Comparison of ENCODE assay signal across 10 mouse cellular contexts in genomic region chr2:105612706-105613105, GRCm38 (mm10). TPM values are rescaled to one million over a fixed set of nuclear protein-coding genes. Genes with fewer than 3 reads are reported as not detected.
DNase-seq lines count a peak whose midpoint lies in the region; ATAC-seq and TF ChIP-seq lines count a peak whose summit lies in the region.
"Had no signal": no experiment of that assay in that cellular context is flagged by ENCODE, and none has a peak within 500 bp of the region (broad histone marks: within the 10 kb centered on the region; RNA-seq: fewer than 3 reads in every experiment).

No protein-coding gene starts in this region.

- H3K27ac ChIP-seq in heart, embryonic 12.5 days (ENCODE audit: poor library complexity, severe bottlenecking): no peak overlapping the region
- H3K27ac ChIP-seq in heart, adult 2 months: no peak overlapping the region
- H3K27ac ChIP-seq in midbrain, embryonic 10.5 days (replicated peaks): peak overlapping the region; percentile 87
- H3K27ac ChIP-seq in midbrain, postnatal 0 days (ENCODE audit: low read depth, low read length): no peak overlapping the region
- H3K27ac ChIP-seq in hindbrain, embryonic 14.5 days: no peak overlapping the region
- H3K27ac ChIP-seq in neural tube, embryonic 14.5 days (ENCODE audit: low read depth, low read length): no peak overlapping the region

- ATAC-seq in heart, embryonic 12.5 days (ENCODE audit: insufficient number of reproducible peaks, low FRiP score): no peak
- ATAC-seq in midbrain, postnatal 0 days (ENCODE audit: low FRiP score): no peak
- no peak for ATAC-seq in hindbrain, embryonic 14.5 days (ENCODE audit: low FRiP score)
- ATAC-seq in neural tube, embryonic 14.5 days (ENCODE audit: low read depth): no peak
- ATAC-seq in megakaryocyte-erythroid progenitor cell, adult 5-6 weeks (replicated peaks; ENCODE audit: low FRiP score, low TSS enrichment, poor library complexity, severe bottlenecking): no peak

- no peak for TF ChIP-seq POLR2A in heart, adult 2 months (IDR thresholded peaks at IDR 0.05; ENCODE audit: insufficient read depth, low read depth, low read length)

- DNase-seq in heart, adult 2 months: no peak
- no peak for DNase-seq in midbrain, embryonic 10.5 days (ENCODE audit: low spot score)
- no peak for DNase-seq in midbrain, postnatal 0 days (ENCODE audit: low spot score)
- DNase-seq in hindbrain, embryonic 14.5 days (ENCODE audit: low spot score): no peak
- DNase-seq in cerebellum, postnatal 10 days: no peak
- DNase-seq: cerebellum, postnatal 14 days; lung, adult 18-20 months had no signal

- TF ChIP-seq EP300 in heart, adult 2 months (IDR thresholded peaks at IDR 0.05; ENCODE audit: insufficient read depth, low read depth, low read length): no peak

- no peaks in the 10 kb centered on the region for H3K79me2 ChIP-seq in heart, adult 2 months (replicated peaks; ENCODE audit: control insufficient read depth, insufficient read depth, low read length)

- peaks cover 15% of the 10 kb centered on the region for H3K4me1 ChIP-seq in heart, embryonic 12.5 days (replicated peaks)
- no peaks in the 10 kb centered on the region for H3K4me1 ChIP-seq in heart, adult 2 months (ENCODE audit: control insufficient read depth, insufficient read depth, low read length)
- peaks cover 63% of the 10 kb centered on the region for H3K4me1 ChIP-seq in midbrain, embryonic 10.5 days
- H3K4me1 ChIP-seq in midbrain, postnatal 0 days (ENCODE audit: insufficient read depth, low read length): peaks cover 3% of the 10 kb centered on the region; the same call in 1 of the 2 replicates
- peaks cover 19% of the 10 kb centered on the region; the same call in 1 of the 2 replicates for H3K4me1 ChIP-seq in hindbrain, embryonic 14.5 days (replicated peaks; ENCODE audit: control insufficient read depth, insufficient read depth, low read length)
- peaks cover 10% of the 10 kb centered on the region; the same call in 1 of the 2 replicates for H3K4me1 ChIP-seq in neural tube, embryonic 14.5 days (ENCODE audit: control insufficient read depth, insufficient read depth, low read length)

- WGBS in heart, embryonic 12.5 days: 33% methylated on average over 7 of the region's 7 CpGs
- 56% methylated on average over 7 of the region's 7 CpGs for WGBS in heart, adult 2 months
- WGBS in midbrain, embryonic 10.5 days: 41% methylated on average over 7 of the region's 7 CpGs
- WGBS in midbrain, postnatal 0 days: 42% methylated on average over 7 of the region's 7 CpGs
- WGBS in hindbrain, embryonic 14.5 days: 29% methylated on average over 7 of the region's 7 CpGs
- 10% methylated on average over 7 of the region's 7 CpGs for WGBS in neural tube, embryonic 14.5 days

- H3K27me3 ChIP-seq in heart, embryonic 12.5 days (replicated peaks): peaks cover 7% of the 10 kb centered on the region
- H3K27me3 ChIP-seq in heart, adult 2 months (ENCODE audit: control insufficient read depth, insufficient read depth, low read length): no peaks in the 10 kb centered on the region
- peaks cover 95% of the 10 kb centered on the region for H3K27me3 ChIP-seq in midbrain, embryonic 10.5 days (ENCODE audit: low read depth, poor library complexity, severe bottlenecking)
- peaks cover 22% of the 10 kb centered on the region for H3K27me3 ChIP-seq in midbrain, postnatal 0 days (ENCODE audit: insufficient read depth, low read length)
- peaks cover 39% of the 10 kb centered on the region for H3K27me3 ChIP-seq in hindbrain, embryonic 14.5 days (ENCODE audit: control insufficient read depth, insufficient read depth, low read length)
- 0 out of 2 replicates have a peak, but pooled peaks cover 4% of the 10 kb centered on the region for H3K27me3 ChIP-seq in neural tube, embryonic 14.5 days (ENCODE audit: control insufficient read depth, insufficient read depth, low read length)

- TF ChIP-seq CTCF in heart, adult 2 months (IDR thresholded peaks at IDR 0.05): no peak
- no peak for TF ChIP-seq CTCF in midbrain, postnatal 0 days (IDR thresholded peaks at IDR 0.05)

- H3K9ac ChIP-seq in heart, embryonic 12.5 days: 0 out of 2 replicates have a peak overlapping the region, but pooled peaks have one; percentile 40
- H3K9ac ChIP-seq in heart, adult 2 months (ENCODE audit: low read depth, low read length): no peak overlapping the region
- no peak overlapping the region for H3K9ac ChIP-seq in midbrain, postnatal 0 days (replicated peaks; ENCODE audit: low read length, poor library complexity, severe bottlenecking)
- H3K9ac ChIP-seq in hindbrain, embryonic 14.5 days: no peak overlapping the region
- no peak overlapping the region for H3K9ac ChIP-seq in neural tube, embryonic 14.5 days (replicated peaks; ENCODE audit: low read depth, low read length)

- H3K36me3 ChIP-seq in heart, embryonic 12.5 days: no peaks in the 10 kb centered on the region
- H3K36me3 ChIP-seq in heart, adult 2 months (ENCODE audit: control insufficient read depth, insufficient read depth, low read length): no peaks in the 10 kb centered on the region
- no peaks in the 10 kb centered on the region for H3K36me3 ChIP-seq in midbrain, embryonic 10.5 days
- no peaks in the 10 kb centered on the region for H3K36me3 ChIP-seq in midbrain, postnatal 0 days (ENCODE audit: insufficient read depth, low read length)
- H3K36me3 ChIP-seq in hindbrain, embryonic 14.5 days (replicated peaks; ENCODE audit: control insufficient read depth, insufficient read depth): no peaks in the 10 kb centered on the region
- H3K36me3 ChIP-seq in neural tube, embryonic 14.5 days (ENCODE audit: control insufficient read depth, insufficient read depth, low read length): no peaks in the 10 kb centered on the region

- peak overlapping the region; percentile 63 for H3K4me2 ChIP-seq in heart, embryonic 12.5 days
- H3K4me2 ChIP-seq in midbrain, postnatal 0 days (ENCODE audit: low read depth, low read length, poor library complexity, severe bottlenecking): no peak overlapping the region
- H3K4me2 ChIP-seq in hindbrain, embryonic 14.5 days (replicated peaks): peak overlapping the region; percentile 35
- peak overlapping the region; percentile 36; the same call in 1 of the 2 replicates for H3K4me2 ChIP-seq in neural tube, embryonic 14.5 days (ENCODE audit: low read depth, low read length)

- peak overlapping the region; percentile 26; the same call in 1 of the 2 replicates for H3K4me3 ChIP-seq in heart, embryonic 12.5 days
- H3K4me3 ChIP-seq in heart, adult 2 months: no peak overlapping the region
- H3K4me3 ChIP-seq in midbrain, embryonic 10.5 days: peak overlapping the region; percentile 32
- H3K4me3 ChIP-seq in midbrain, postnatal 0 days (ENCODE audit: low read depth, low read length): no peak overlapping the region
- H3K4me3 ChIP-seq in hindbrain, embryonic 14.5 days (replicated peaks; ENCODE audit: low read length): no peak overlapping the region
- no peak overlapping the region for H3K4me3 ChIP-seq in neural tube, embryonic 14.5 days (ENCODE audit: low read depth, low read length)

- intact Hi-C loops in heart, adult 2 months (cut with DNase I): loop anchor here (10.0 kb wide), 1 partner anchor 292 kb away; the partner anchor contains the start of genes Elp4 and Immp1l

- H3K9me3 ChIP-seq in heart, embryonic 12.5 days (replicated peaks): no peaks in the 10 kb centered on the region
- H3K9me3 ChIP-seq in midbrain, embryonic 10.5 days (replicated peaks): no peaks in the 10 kb centered on the region
- no peaks in the 10 kb centered on the region for H3K9me3 ChIP-seq in midbrain, postnatal 0 days (ENCODE audit: low read length)
- H3K9me3 ChIP-seq in hindbrain, embryonic 14.5 days (ENCODE audit: control insufficient read depth, low read length): no peaks in the 10 kb centered on the region
- H3K9me3 ChIP-seq in neural tube, embryonic 14.5 days (ENCODE audit: control insufficient read depth, low read length): no peaks in the 10 kb centered on the region

RNA-seq across cellular contexts. Expression of gene Pax6, which starts 56.0 kb away (rescaled TPM):
- 0.28 and 0.46 TPM in 2 replicates for polyA plus RNA-seq in heart, embryonic 12.5 days (2016; fragmentation: Nextera tagmentation; extraction: Ambion mirVana)
- total RNA-seq in heart, adult 2 months (2021): not detected
- not detected in 2 replicates for polyA plus RNA-seq in heart, adult 2 months (2012; rRNA removed)
- 39.0 and 40.1 TPM in 2 replicates for polyA plus RNA-seq in midbrain, embryonic 10.5 days (2016; fragmentation: Nextera tagmentation; extraction: Ambion mirVana)
- 15.4 and 27.1 TPM in 2 replicates for total RNA-seq in midbrain, postnatal 0 days (2014; rRNA removed)
- 6.9 and 11.3 TPM in 2 replicates for polyA plus RNA-seq in midbrain, postnatal 0 days (2015; fragmentation: Nextera tagmentation; extraction: Ambion mirVana)
- polyA plus RNA-seq in hindbrain, embryonic 14.5 days (2014; fragmentation: Nextera tagmentation; extraction: Ambion mirVana): 26.9 and 28.1 TPM in 2 replicates
- polyA plus RNA-seq in neural tube, embryonic 14.5 days (2014; fragmentation: Nextera tagmentation; extraction: Ambion mirVana): 13.3 and 13.5 TPM in 2 replicates
- not detected in 2 replicates for total RNA-seq in megakaryocyte-erythroid progenitor cell, adult 5-6 weeks (2014; fragmentation: Nextera tagmentation)
- total RNA-seq in megakaryocyte-erythroid progenitor cell, adult 5-6 weeks (2017): not detected in 2 replicates

Comparison
In these comparisons a context has a peak if more than half of its experiments do, and no peak if none do; other contexts are left out.
1. H3K4me3 ChIP-seq: peak in heart, embryonic 12.5 days (single experiment) and midbrain, embryonic 10.5 days (single experiment); none in heart, adult 2 months (single experiment), midbrain, postnatal 0 days (single experiment), hindbrain, embryonic 14.5 days (single experiment) and neural tube, embryonic 14.5 days (single experiment).